Mouse (Mus musculus) hindbrain, embryonic 16.5 days (tissue): ENCODE results near the gene H6pd. TPM values are rescaled to one million over a fixed set of nuclear protein-coding genes. Genes with fewer than 3 reads are reported as not detected.
A peak's percentile ranks its signal among the peaks of the same experiment; 100 is the strongest.

Experiments used
- ATAC-seq: fragments of 200-750 bp; cut with Nextera tagmentation; 2 replicates; pipeline ENCODE4 v1.8.0; 2017; ENCODE audit warnings: moderate TSS enrichment, moderate library complexity
- H3K27ac ChIP-seq: fragments of 300-500 bp; sonication (generic); 2 replicates; pipeline ENCODE4 v1.5.1; 2014; ENCODE audit warnings: low read depth, mild to moderate bottlenecking, control low read depth, low read length, moderate library complexity
- H3K27me3 ChIP-seq: fragments of 300-500 bp; sonication (generic); replicated peaks from 2 replicates; pipeline ENCODE4 v1.6.1; 2014; ENCODE audit warnings: low read length; ENCODE audit not compliant: control insufficient read depth, insufficient read depth
- H3K36me3 ChIP-seq: fragments of 300-500 bp; sonication (generic); 2 replicates; pipeline ENCODE4 v1.6.1; 2014; ENCODE audit warnings: mild to moderate bottlenecking, low read length, moderate library complexity, mixed read lengths; ENCODE audit not compliant: control insufficient read depth, insufficient read depth
- H3K4me1 ChIP-seq: fragments of 300-500 bp; sonication (generic); 2 replicates; pipeline ENCODE4 v1.6.1; 2014; ENCODE audit warnings: low read depth, low read length; ENCODE audit not compliant: control insufficient read depth, insufficient read depth
- H3K4me2 ChIP-seq: fragments of 300-500 bp; sonication (generic); 2 replicates; pipeline ENCODE4 v1.6.1; 2014; ENCODE audit warnings: mild to moderate bottlenecking, low read length, control low read depth, moderate library complexity
- H3K4me3 ChIP-seq: fragments of 300-500 bp; sonication (generic); 2 replicates; pipeline ENCODE4 v1.5.1; 2014; ENCODE audit warnings: mild to moderate bottlenecking, low read length, control low read depth, moderate library complexity
- H3K9ac ChIP-seq: fragments of 300-500 bp; sonication (generic); 2 replicates; pipeline ENCODE4 v1.6.1; 2014; ENCODE audit warnings: low read depth, mild to moderate bottlenecking, control low read depth, low read length, moderate library complexity
- H3K9me3 ChIP-seq: fragments of 300-500 bp; sonication (generic); 2 replicates; pipeline ENCODE4 v1.6.1; 2014; ENCODE audit warnings: mild to moderate bottlenecking, low read length, moderate library complexity; ENCODE audit not compliant: control insufficient read depth
- WGBS: fragments of 180-500 bp; shearing (Covaris S2); extraction: QIAGEN DNeasy Blood & Tissue Kit; methylation state at CpG from one replicate; pipeline ENCODE4 v1.1.7; 2014; 5-methylcytosine and 5-hydroxymethylcytosine counted together
- polyA plus RNA-seq: library from polyadenylated mRNA; unstranded; fragments of >200 nt; fragmentation: Nextera tagmentation; extraction: Ambion mirVana; gene quantifications from 2 replicates; pipeline ENCODE4 v1.2.1, GENCODE M21; 2015

The H6pd gene
- 2.9 and 3.5 TPM in 2 replicates for polyA plus RNA-seq

- H3K4me3 ChIP-seq, result peak within 1 kb of the TSS; percentile 74
- no peaks in the 10 kb centered on the region for H3K27me3 ChIP-seq
- H3K9me3 ChIP-seq, result no peaks in the 10 kb centered on the region
- peaks cover 8% of the 10 kb centered on the region for H3K4me1 ChIP-seq
- H3K4me2 ChIP-seq, result peak within 1 kb of the TSS; percentile 87
- peak; percentile 82 for ATAC-seq
- H3K27ac ChIP-seq, result peak within 1 kb of the TSS; percentile 91
- no peaks in the 10 kb centered on the region for H3K36me3 ChIP-seq
- H3K9ac ChIP-seq, result peak within 1 kb of the TSS; percentile 86
- 6% methylated on average over 32 of the region's 52 CpGs for WGBS
These were observed at the start of gene H6pd for GRCm38 (mm10) chr4:150008853-150009586. TSS of gene H6pd (minus strand) at chr4:150009023.

DNA sequence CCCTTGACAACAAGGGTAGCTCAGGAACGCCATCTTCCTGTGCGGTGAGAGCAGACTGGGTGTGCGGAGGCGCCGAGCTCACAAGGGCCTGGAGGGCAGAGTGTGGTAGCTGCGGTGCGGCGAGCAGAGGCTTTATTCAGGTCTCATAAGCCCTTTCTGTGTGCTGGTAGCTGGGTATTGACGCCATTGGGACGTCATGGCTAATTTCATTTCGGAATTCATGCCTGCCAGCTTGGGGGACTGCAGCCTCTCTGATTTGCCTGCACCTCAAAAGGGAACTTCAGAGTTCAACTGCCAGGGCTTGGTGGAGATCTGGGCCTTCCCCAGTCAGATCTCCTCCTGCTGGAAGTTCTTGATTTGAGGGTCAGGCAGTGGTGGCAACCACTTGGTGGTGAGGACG lies 48.9 kb upstream of the H6pd start:
- Histone ChIP-seq H3K9ac (no peak overlapping the region), H3K36me3 (no peaks in the 10 kb centered on the region), H3K27me3 (no peaks in the 10 kb centered on the region), H3K4me2 (no peak overlapping the region), H3K4me3 (no peak overlapping the region), H3K4me1 (no peaks in the 10 kb centered on the region), H3K9me3 (no peaks in the 10 kb centered on the region), H3K27ac (no peak overlapping the region)
- ATAC-seq, result no peak
- 88% methylated on average over 12 of the region's 12 CpGs for WGBS

DNA sequence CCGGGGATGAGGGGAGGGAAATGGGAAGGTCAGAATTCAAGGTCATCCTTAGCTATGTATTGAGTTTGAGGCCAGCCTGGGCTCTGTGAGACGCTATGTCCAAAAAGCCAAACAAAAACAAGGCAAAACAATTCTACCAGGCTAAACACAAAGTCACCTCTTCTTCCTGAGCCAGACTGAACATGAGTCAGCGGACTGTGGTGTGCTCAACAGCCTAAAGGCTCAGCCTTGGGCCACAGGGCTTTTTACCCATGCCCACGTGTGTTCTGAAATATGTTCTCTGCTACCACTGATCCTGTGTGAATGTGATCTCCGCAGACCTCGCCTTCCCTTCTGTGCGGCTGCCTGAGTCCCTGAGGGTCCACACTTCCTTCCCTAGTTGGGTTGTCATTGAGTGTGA lies 47.3 kb upstream of the H6pd start:
- ATAC-seq, result no peak
- Histone ChIP-seq H3K9me3 (no peaks in the 10 kb centered on the region), H3K9ac (no peak overlapping the region), H3K4me1 (no peaks in the 10 kb centered on the region), H3K4me2 (no peak overlapping the region), H3K36me3 (no peaks in the 10 kb centered on the region), H3K27me3 (no peaks in the 10 kb centered on the region; the same call in 1 of the 2 replicates), H3K4me3 (no peak overlapping the region), H3K27ac (no peak overlapping the region)
- WGBS, result 90% methylated on average over 7 of the region's 7 CpGs

- no peak overlapping the region for H3K4me2 ChIP-seq
- peaks cover 33% of the 10 kb centered on the region for H3K27me3 ChIP-seq
- H3K4me3 ChIP-seq, result no peak overlapping the region
- H3K9ac ChIP-seq, result no peak overlapping the region
- H3K9me3 ChIP-seq, result no peaks in the 10 kb centered on the region
- ATAC-seq, result no peak
- peaks cover 17% of the 10 kb centered on the region for H3K4me1 ChIP-seq
- H3K36me3 ChIP-seq, result no peaks in the 10 kb centered on the region
- 94% methylated on average over 3 of the region's 3 CpGs for WGBS
- H3K27ac ChIP-seq, result no peak overlapping the region
These were observed 43.6 kb upstream of the H6pd start for GRCm38 (mm10) chr4:150052380-150052779.

DNA sequence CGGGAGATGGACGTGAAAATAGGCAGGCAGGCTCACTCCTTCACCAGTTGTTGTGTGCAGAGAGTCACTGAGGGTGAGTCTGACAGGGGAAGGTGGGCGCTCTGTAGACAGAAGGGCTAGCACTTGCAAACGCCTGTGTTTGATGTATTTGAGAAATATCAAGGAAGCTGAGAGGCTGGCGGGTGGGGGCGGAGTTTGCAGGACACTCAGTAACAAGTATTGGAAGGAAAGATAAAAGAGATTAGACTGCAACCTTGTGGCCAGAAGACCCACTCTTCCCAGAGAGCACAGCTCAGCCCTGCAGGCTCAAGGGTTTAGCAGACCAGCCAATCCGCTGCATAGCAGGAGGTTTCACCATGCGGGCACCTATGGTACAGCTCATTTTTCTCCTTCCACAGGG lies 42.7 kb upstream of the H6pd start:
- Histone ChIP-seq H3K36me3 (no peaks in the 10 kb centered on the region), H3K4me3 (no peak overlapping the region), H3K9ac (no peak overlapping the region), H3K27ac (no peak overlapping the region), H3K9me3 (no peaks in the 10 kb centered on the region), H3K4me2 (no peak overlapping the region), H3K4me1 (peaks cover 18% of the 10 kb centered on the region), H3K27me3 (peaks cover 35% of the 10 kb centered on the region)
- no peak for ATAC-seq
- 83% methylated on average over 8 of the region's 8 CpGs for WGBS

DNA sequence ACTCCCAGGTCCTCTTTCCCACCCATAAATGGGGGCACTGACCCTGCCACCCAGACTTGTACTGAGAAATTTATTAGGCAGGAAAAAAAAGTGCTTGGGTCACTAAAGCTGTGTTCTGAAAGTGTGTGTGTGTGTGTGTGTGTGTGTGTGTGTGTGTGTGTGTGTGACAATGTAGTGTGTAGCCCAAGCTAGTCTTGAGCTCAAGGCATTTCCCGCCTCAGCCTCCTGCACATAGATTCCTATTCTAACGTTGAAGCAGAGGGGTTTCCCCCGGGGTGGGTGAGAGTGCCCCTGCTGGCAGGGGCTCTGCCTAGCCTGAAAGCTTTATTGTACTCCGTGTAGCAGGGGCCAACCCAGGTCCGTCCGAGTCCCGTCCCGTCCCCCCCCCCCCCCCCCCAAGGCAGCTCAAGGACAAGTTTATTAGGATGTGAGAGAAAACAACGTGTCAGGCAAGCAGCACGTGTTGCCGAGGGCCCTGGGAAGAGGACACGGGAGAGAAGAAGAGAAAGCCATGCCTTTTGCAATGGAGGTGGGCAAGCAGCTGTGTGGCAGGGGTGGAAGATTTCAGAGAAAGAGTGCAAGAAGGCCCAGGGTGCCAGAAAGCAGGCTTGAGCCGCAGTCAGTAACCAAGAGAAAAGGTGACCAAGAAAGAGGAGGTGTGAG lies 40.9 kb upstream of the H6pd start:
- no peak for ATAC-seq
- no peak overlapping the region for H3K4me2 ChIP-seq

GRCm38 (mm10) chr4:150049157-150049513 lies 40.3 kb upstream of the H6pd start:
- H3K36me3 ChIP-seq, result no peaks in the 10 kb centered on the region
- H3K4me2 ChIP-seq, result peak overlapping the region; percentile 95
- peaks cover 18% of the 10 kb centered on the region for H3K4me1 ChIP-seq
- WGBS, result 18% methylated on average over 15 of the region's 15 CpGs
- no peaks in the 10 kb centered on the region for H3K9me3 ChIP-seq
- ATAC-seq, result no peak
- H3K9ac ChIP-seq, result peak overlapping the region; percentile 59
- peaks cover 37% of the 10 kb centered on the region for H3K27me3 ChIP-seq
- no peak overlapping the region for H3K27ac ChIP-seq
- peak overlapping the region; percentile 51 for H3K4me3 ChIP-seq

More for the DNA sequence above, 40.9 kb upstream of the H6pd start:
- Histone ChIP-seq H3K9me3 (no peaks in the 10 kb centered on the region), H3K4me1 (peaks cover 18% of the 10 kb centered on the region), H3K27me3 (peaks cover 37% of the 10 kb centered on the region), H3K9ac (no peak overlapping the region), H3K36me3 (no peaks in the 10 kb centered on the region), H3K4me3 (no peak overlapping the region; the same call in 1 of the 2 replicates), H3K27ac (no peak overlapping the region)
- WGBS, result 21% methylated on average over 13 of the region's 13 CpGs

- Histone ChIP-seq H3K9me3 (no peaks in the 10 kb centered on the region), H3K27me3 (peaks cover 37% of the 10 kb centered on the region), H3K27ac (no peak overlapping the region), H3K9ac (peak overlapping the region; percentile 59), H3K4me1 (peaks cover 18% of the 10 kb centered on the region), H3K4me2 (peak overlapping the region; percentile 95), H3K4me3 (peak overlapping the region; percentile 51), H3K36me3 (no peaks in the 10 kb centered on the region)
- no peak; the same call in 1 of the 2 replicates for ATAC-seq
- WGBS, result under 1% methylated on average over 49 of the region's 49 CpGs
These were observed 39.8 kb upstream of the H6pd start for GRCm38 (mm10) chr4:150048478-150049156.

DNA sequence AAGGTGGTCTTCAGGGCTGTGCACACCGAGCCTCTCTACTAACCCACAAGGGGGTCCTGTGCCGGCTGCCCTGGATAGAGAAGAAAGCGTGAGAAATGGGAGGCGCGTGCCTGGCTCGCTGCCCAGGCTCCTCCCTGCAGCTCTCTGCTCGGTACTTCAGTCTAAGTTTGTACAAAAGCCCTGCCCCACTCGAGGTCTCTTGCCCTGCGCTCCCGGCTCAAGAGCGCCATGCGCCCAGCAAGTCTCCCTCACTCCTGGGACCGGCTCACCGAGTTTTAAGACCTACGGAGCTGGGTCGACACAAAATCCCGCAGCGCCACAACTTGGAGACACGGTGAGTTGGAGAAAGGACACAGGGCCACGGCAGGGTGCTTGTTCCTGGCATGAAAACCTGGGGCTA lies 39.2 kb upstream of the H6pd start:
- H3K4me1 ChIP-seq, result peaks cover 18% of the 10 kb centered on the region
- peak overlapping the region; percentile 95 for H3K4me2 ChIP-seq
- peak overlapping the region; percentile 59; the same call in 1 of the 2 replicates for H3K9ac ChIP-seq
- no peaks in the 10 kb centered on the region for H3K9me3 ChIP-seq
- H3K36me3 ChIP-seq, result no peaks in the 10 kb centered on the region
- peaks cover 37% of the 10 kb centered on the region for H3K27me3 ChIP-seq
- H3K27ac ChIP-seq, result no peak overlapping the region
- ATAC-seq, result peak; percentile 54; the same call in 1 of the 2 replicates
- WGBS, result 0% methylated on average over 20 of the region's 20 CpGs
- peak overlapping the region; percentile 51 for H3K4me3 ChIP-seq
